Mouse (Mus musculus) stomach, postnatal 0 days (tissue): ENCODE results near the gene Lkaaear1. TPM values are rescaled to one million over a fixed set of nuclear protein-coding genes. Genes with fewer than 3 reads are reported as not detected.

Source experiments
- ATAC-seq: fragments of 200-750 bp; cut with Nextera tagmentation; 2 replicates; pipeline ENCODE4 v1.8.0; 2017; ENCODE audit not compliant: low FRiP score, low TSS enrichment
- DNase-seq: peaks from one replicate; pipeline ENCODE4 v3.0.0-alpha.2; 2016; ENCODE audit warnings: low spot score
- H3K27ac ChIP-seq: fragments of 300-500 bp; sonication (generic); replicated peaks from 2 replicates; pipeline ENCODE4 v1.5.1; 2014; ENCODE audit warnings: mild to moderate bottlenecking, control low read depth
- H3K27me3 ChIP-seq: fragments of 300-500 bp; sonication (generic); 2 replicates; pipeline ENCODE4 v1.6.1; 2014; ENCODE audit warnings: low read length; ENCODE audit not compliant: control insufficient read depth, insufficient read depth
- H3K36me3 ChIP-seq: fragments of 300-500 bp; sonication (generic); 2 replicates; pipeline ENCODE4 v1.6.1; 2014; ENCODE audit warnings: low read length, mixed read lengths; ENCODE audit not compliant: control insufficient read depth, insufficient read depth
- H3K4me1 ChIP-seq: fragments of 300-500 bp; sonication (generic); replicated peaks from 2 replicates; pipeline ENCODE4 v1.6.1; 2014; ENCODE audit warnings: antibody characterized with exemption; ENCODE audit not compliant: control insufficient read depth, insufficient read depth
- H3K4me2 ChIP-seq: fragments of 300-500 bp; sonication (generic); replicated peaks from 2 replicates; pipeline ENCODE4 v1.6.1; 2014; ENCODE audit warnings: low read depth, mild to moderate bottlenecking, control low read depth, moderate library complexity
- H3K4me3 ChIP-seq: fragments of 300-500 bp; sonication (generic); 2 replicates; pipeline ENCODE4 v1.5.1; 2014; ENCODE audit warnings: low read depth, low read length, control low read depth
- H3K9ac ChIP-seq: fragments of 300-500 bp; sonication (generic); 2 replicates; pipeline ENCODE4 v1.6.1; 2014; ENCODE audit warnings: mild to moderate bottlenecking, low read length, control low read depth, mixed read lengths
- H3K9me3 ChIP-seq: fragments of 300-500 bp; sonication (generic); 2 replicates; pipeline ENCODE4 v1.6.1; 2016; ENCODE audit warnings: low read length; ENCODE audit not compliant: control insufficient read depth
- CTCF ChIP-seq: IDR thresholded peaks from 2 replicates; pipeline ENCODE4 v1.5.1; 2016; ENCODE audit warnings: antibody characterized with exemption, low read depth, mild to moderate bottlenecking, moderate library complexity
- EP300 ChIP-seq: optimal IDR thresholded peaks from 2 replicates; pipeline ENCODE3; 2016; ENCODE audit warnings: antibody characterized with exemption
- WGBS: fragments of 180-500 bp; shearing (Covaris S2); extraction: QIAGEN DNeasy Blood & Tissue Kit; methylation state at CpG from one replicate; pipeline ENCODE4 v1.1.7; 2014; 5-methylcytosine and 5-hydroxymethylcytosine counted together
- polyA plus RNA-seq: library from polyadenylated mRNA; unstranded; fragments of >200 nt; fragmentation: Nextera tagmentation; extraction: Ambion mirVana; gene quantifications from 2 replicates; pipeline ENCODE4 v1.2.1, GENCODE M21; 2015

Gene Lkaaear1
- polyA plus RNA-seq, 1 experiment from 2014 or later, result not detected

DNA sequence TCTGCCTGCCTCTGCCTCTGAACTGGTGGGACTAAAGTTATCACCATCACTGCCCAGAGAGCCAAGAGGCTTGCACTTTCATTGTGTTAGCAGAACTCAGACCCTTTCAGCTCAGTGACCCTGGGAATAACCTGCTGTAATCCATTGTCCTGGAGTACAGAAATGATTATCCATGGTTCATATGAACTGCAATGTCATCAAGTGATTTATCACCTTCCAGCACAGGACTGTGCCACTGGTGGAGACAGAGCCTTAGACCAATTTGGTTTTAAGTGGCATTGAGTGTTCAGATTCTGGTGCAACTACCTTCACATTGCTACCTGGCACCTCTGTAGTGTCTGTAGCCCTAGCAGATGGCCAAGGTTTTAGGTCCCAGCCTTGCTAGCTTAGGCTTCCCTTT, 45.2 kb downstream of the Lkaaear1 start:
- no peak for TF ChIP-seq CTCF
- DNase-seq (no peak), ATAC-seq (no peak)
- no peaks in the 10 kb centered on the region for H3K4me1 ChIP-seq
- H3K9ac ChIP-seq, result no peak overlapping the region
- no peak overlapping the region for H3K4me2 ChIP-seq
- H3K4me3 ChIP-seq, result no peak overlapping the region
- no peak overlapping the region for H3K27ac ChIP-seq
- H3K27me3 ChIP-seq, result no peaks in the 10 kb centered on the region
- H3K36me3 ChIP-seq, result peaks cover 43% of the 10 kb centered on the region
- H3K9me3 ChIP-seq, result no peaks in the 10 kb centered on the region

DNA sequence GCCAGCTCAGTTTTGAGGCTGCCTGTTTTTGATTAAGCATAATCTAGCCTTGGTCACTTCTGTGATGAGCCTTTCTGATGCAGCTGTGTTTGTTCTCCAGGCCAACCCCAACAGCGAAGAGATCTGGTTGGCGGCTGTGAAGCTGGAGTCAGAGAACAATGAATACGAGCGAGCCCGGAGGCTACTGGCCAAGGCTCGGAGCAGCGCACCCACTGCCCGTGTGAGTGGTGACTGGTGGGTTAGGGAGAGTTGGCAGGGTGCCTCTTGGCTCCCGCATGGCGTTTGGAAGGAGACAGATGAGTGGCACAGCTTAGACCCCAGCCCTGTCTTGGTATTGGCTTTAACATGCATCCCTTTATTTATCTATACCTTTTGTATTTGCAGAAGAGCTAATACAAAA, 49.3 kb downstream of the Lkaaear1 start:
- Histone ChIP-seq H3K9ac (no peak overlapping the region), H3K27me3 (no peaks in the 10 kb centered on the region), H3K4me3 (no peak overlapping the region), H3K27ac (no peak overlapping the region), H3K36me3 (peaks cover 43% of the 10 kb centered on the region), H3K4me1 (no peaks in the 10 kb centered on the region), H3K9me3 (no peaks in the 10 kb centered on the region), H3K4me2 (no peak overlapping the region)
- 92% methylated on average over 10 of the region's 10 CpGs for WGBS
- no peak for DNase-seq
- TF ChIP-seq EP300 (no peak), CTCF (no peak)
- ATAC-seq, result no peak

Other genes with a start within 250 kb of the Lkaaear1 start
- gene Zbtb46, start 239.0 kb downstream of the Lkaaear1 start, polyA plus RNA-seq, result 2.4 TPM in 2 replicates
- gene Abhd16b, start 205.2 kb downstream of the Lkaaear1 start, polyA plus RNA-seq, result 0.08 and 0.15 TPM in 2 replicates
- 98.0 and 104 TPM in 2 replicates for gene Tpd52l2, start 201.3 kb downstream of the Lkaaear1 start, polyA plus RNA-seq
- 50.2 and 52.7 TPM in 2 replicates for gene Dnajc5, start 178.0 kb downstream of the Lkaaear1 start, polyA plus RNA-seq
- 37.1 and 39.7 TPM in 2 replicates for gene Uckl1, start 113.5 kb downstream of the Lkaaear1 start, polyA plus RNA-seq
- gene Prpf6, start 106.6 kb downstream of the Lkaaear1 start, polyA plus RNA-seq, result 28.3 and 28.4 TPM in 2 replicates
- 15.9 and 18.3 TPM in 2 replicates for gene Zfp512b, start 105.6 kb downstream of the Lkaaear1 start, polyA plus RNA-seq
- 22.9 and 26.8 TPM in 2 replicates for gene Samd10, start 99.2 kb downstream of the Lkaaear1 start, polyA plus RNA-seq
- gene Gm29797, start 41.4 kb downstream of the Lkaaear1 start, polyA plus RNA-seq, result not detected in 2 replicates
- gene Sox18, start 26.8 kb downstream of the Lkaaear1 start, polyA plus RNA-seq, result 14.0 and 14.1 TPM in 2 replicates
- 12.7 and 13.4 TPM in 2 replicates for gene Tcea2, start 18.1 kb downstream of the Lkaaear1 start, polyA plus RNA-seq
- 20.0 and 24.6 TPM in 2 replicates for gene Rgs19, start 4.5 kb downstream of the Lkaaear1 start, polyA plus RNA-seq
- gene Oprl1, start 16.6 kb upstream of the Lkaaear1 start, polyA plus RNA-seq, result 0.52 and 0.80 TPM in 2 replicates
- gene Myt1, start 64.9 kb upstream of the Lkaaear1 start, polyA plus RNA-seq, result 0.29 and 0.40 TPM in 2 replicates
- gene Pcmtd2, start 139.4 kb upstream of the Lkaaear1 start, polyA plus RNA-seq, result 16.4 and 18.6 TPM in 2 replicates
- 50.9 and 52.5 TPM in 2 replicates for gene Polr3k, start 165.9 kb upstream of the Lkaaear1 start, polyA plus RNA-seq